Mouse (Mus musculus): Measurements from ENCODE around the gene Pkp2.
A peak's percentile ranks its signal among the peaks of the same experiment; 100 is the strongest.
"Not testable (repeated sequence)": the region's sequence is repeated elsewhere in the genome, so short reads cannot be mapped to it uniquely, and the experiment has no call there.

Gene Pkp2

DNA sequence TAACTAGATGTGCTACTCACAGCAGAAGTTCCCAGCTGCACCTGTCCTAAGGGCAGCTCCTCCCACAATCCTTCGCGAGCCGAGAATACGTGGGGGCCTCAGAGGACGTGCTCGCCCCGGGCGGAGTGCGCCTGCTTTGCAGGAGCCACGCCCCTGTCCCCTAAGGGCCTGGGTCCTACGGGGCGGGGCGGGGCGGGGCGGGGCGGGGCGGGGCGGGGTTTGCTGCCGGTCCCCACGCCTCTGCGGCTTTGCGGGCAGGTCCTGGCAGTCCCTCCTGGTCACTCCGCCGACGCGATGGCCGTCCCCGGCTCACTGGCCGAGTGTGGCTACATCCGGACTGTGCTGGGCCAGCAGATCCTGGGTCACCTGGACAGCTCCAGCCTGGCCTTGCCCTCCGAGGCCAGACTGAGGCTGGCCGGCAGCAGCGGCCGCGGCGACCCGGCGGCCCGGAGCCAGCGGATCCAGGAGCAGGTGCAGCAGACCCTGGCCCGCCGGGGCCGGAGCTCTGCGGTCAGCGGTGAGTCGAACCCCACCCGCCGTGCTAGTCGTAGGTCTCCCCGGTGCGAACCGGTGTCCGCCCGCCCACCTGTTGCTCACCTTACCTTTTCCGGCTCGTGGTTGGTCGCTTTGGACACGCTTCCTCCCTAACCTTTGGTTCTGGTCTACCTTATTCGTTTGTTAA lies at the start of gene Pkp2:
Gene Pkp2 (plus strand): TSS at position 240 of the 682 bp plus-strand sequence.
- peak; percentile 33 to 53 for DNase-seq

DNA sequence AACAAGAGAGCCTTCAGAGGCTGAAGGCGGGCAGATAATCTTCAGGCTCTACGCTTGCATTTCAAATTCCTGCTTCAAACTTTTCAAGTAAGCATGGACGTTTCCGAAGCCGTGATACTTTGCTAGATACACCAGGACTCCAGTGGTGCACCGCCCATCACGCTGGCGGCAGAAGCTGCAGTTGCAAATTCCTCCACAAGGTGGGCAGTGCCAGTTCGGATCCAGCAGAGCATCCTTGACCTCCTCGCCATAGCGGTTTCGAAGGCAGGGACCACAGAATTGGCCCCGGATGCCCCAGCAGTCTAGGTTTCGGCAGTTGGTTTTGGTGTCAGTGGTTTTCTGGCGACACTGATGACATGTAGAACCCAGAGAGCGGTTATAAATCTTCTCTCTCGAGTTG lies 15.7 kb upstream of the Pkp2 start:
- DNase-seq = no peak

DNA sequence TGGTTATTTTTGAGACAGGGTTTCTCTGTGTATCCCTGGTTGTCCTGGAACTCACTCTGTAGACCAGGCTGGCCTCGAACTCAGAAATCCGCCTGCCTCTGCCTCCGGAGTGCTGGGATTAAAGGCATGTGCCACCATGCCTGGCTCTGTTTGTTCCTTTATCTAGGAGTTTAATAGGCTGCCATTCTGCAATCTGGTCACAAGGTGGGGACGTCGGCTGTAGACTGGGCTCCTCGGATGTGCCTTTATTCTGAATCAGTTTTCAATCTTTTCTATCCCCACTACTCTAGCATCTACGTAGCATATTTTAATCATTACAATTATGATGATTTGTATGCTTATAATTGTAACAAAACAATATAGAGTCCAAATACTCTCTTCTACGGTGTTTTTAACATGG lies 11.1 kb upstream of the Pkp2 start:
- not testable (repeated sequence) for DNase-seq

DNA sequence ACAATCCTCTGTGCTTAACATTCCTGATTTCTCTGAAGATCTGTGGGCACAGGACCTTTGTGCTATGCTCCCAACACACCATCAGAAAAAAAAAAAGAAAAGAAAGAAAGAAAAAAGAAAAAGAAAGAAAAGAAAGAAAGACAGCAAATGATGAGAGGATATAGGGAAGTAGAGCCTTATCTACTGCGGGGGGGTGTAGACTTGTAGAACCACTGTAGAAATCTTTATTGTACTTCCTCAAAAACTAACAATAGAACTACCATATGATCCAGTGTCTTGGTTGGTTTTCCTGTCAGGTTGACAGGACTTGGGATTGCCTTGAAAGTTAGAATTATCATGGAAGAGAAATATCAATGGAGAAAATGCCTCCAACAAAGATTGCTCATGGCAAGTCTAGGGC lies 8.5 kb upstream of the Pkp2 start:
- no peak for DNase-seq

DNA sequence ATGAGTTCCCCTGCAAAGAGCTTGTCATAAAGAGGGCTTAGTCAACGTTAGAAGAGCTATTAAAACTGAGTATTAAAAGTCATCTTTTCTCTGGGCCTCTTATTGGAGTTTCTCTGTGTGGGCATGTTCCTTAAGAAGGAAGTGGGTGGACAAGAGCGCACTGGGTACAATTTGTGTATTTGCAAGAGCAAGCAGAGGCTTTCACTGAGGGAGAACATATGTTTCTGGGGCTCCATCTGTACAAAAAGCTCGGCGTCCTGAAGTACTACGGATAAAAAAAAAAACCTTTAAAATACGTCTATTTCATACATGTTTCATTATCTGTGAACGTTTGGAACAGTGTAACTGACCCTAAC lies 417 bp upstream of the Pkp2 start:
- no peak for DNase-seq

DNA sequence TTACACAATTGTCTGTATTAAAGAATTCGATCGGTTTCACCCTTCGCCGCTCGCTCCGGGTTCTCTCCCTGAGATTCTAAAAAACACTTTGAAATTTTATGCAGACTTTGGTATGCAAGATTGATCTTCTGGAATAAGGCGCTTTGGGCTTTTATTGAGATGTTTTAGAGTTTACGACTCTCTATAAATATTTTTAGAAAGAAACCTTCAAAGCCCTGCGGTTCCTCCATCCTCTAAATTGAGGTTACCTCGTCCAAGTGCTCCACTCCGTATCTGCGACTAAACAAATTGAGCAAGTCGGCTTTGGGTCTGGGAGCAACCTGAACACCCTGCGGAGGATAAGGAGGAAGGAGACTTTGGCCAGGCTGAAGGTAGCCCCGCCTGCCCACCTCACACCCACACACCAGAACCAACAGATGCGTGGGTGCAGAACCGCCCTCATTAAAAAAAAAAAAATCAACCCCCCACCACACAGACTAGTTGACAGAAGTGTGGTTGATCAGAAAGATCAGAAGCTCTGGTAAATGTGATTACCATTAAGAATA lies 715 bp downstream of the Pkp2 start:
- no peak for DNase-seq

DNA sequence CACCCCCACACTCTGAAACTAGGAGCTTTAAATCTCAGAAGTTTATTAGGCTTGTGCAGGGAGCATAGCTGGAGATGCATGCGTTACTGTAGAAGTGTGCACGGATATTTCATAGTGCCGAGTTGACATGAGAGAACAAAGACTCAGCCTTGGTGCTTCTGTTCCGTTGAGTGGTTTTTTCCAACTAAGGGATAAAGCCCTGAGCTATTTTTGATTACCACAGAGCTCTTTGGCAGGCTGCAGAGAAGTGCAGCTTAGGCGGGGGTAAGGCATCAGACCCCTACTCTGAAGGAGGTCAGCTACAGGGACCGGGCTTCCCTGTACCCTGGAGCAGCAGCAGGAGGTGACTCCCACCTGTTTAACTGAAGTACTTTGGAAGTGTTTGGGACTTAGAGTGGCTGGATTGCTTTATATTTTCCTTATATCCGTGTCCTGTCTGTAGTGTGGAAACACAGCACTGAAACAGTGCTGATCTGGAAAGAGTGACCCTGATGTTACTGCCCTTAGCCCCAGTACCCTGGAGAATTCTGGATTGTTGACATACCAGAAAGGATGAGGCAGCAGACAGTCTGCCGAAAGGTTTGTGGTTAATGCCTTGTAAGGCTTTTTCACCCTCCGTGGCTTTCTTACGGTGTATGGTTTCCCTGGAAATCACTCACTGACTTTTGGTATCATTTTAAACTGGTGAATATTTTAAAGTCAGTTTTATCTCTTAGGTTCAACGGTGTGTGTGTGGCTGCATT lies 2.7 kb downstream of the Pkp2 start:
- DNase-seq = no peak

DNA sequence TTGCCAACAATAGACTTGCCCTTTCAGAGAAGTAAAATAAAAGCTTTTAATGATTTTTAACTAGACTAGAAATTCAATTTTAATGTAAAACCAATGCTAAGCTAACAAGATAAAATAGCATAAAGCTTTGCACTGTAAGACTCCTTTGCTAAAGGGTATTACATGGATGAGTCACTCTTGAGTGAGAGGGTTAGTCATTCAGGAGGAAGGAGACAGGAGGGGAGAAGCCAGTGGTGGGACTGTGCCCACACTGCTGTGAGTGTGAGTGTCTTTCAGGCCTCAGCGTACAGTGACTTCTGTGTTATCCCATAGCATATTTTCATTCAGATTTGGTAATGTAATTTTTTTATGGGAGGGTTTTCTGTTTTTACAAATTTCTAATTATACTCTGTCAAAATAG lies 3.8 kb downstream of the Pkp2 start:
- DNase-seq = no peak

DNA sequence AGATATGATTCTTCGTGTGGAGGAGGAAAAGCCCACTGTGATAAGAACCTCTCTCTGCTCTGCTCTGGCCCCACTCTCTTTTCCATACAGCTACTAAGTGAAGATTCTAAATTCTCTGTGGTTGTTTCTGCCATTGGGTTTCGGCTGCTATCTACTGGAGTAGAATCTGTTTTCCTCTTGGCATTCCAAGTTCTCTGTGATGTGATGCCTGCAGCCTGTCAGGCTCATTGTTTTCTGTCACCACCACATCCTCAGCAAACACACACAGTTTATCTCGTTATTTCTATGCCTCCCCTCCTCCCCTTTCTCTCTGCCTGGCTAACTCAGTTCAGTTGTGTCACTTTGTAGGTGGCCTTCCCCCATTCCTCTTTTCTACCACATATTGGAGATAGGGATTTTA lies 6.7 kb downstream of the Pkp2 start:
- DNase-seq = no peak

DNA sequence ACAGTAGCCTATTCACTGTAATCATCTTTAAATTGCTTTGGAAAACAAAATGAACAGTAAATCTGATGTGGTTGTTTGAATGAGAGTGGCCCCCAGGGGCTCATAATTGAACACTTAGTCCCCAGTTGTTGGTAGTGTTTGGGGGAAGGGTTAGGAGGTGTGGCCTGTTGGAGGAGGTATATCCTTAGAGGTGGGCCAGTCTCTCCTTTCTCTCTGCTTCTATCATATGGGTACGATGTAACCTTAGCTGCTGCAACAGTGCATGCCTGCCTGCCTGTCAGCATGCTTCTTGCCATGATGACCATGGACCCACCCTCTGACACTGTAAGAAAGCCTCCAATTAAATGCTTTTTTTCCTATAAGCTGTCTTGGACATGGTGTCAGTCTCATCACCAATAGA lies 9.5 kb downstream of the Pkp2 start:
- no peak for DNase-seq

DNA sequence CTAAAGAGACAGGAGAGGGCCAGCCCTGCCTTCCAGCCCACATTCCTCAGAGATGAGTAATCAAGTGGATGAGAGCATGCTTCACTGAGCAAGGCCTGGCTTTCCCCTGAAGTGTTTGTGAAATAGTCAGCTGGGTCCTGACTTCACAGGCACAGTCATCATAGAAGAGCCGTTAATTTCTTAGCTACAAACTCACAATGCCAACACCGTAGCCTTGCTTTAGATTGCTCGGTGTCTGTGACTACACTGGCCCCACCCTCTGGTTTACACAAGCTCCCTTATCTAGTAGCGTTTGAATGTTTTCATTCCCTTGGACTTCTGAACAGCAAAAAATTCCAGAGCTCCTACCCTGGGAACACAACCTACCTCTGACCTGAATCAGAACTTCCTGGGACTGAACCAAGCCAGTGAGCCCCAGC lies 11.4 kb downstream of the Pkp2 start:
- DNase-seq = no peak

DNA sequence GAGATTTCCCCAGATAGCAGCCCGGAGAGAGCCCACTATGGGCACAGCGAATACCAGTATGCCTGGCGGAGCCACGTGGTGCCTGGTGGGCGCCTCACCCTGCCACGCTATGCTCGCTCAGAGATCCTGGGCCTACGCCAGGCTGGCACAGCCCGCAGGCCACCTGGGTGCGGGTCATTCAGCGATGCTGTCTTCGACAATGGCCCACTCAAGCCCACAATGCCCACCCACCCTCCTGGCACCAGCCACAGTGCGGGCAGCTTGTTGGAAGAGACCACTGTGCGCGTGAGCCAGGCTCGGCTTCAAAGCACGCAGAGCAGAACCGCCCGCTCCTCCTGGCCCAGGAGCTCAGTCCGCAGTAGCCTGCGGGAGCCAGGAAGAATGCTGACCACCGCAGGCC lies 12.7 kb downstream of the Pkp2 start:
- peak in 1 of 2 experiments; percentile 3 for DNase-seq

DNA sequence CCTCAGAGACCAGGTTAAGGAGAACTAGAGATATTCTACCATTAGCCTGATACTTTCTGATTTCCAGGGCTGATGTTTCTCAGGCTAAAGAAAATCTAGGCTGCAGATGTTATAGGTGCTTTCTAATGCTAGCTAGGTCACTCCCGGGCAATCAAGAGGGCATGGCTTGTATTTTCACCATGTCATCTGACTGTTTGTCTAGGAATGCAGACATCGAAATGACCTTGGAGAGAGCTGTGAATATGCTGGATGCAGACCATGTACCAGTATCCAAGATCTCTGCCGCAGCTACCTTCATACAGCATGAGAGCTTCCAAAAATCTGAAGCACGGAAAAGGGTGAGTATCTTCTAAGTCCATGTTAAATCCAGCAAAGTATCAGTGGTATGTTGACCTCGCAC lies 17.3 kb downstream of the Pkp2 start:
- DNase-seq = no peak

DNA sequence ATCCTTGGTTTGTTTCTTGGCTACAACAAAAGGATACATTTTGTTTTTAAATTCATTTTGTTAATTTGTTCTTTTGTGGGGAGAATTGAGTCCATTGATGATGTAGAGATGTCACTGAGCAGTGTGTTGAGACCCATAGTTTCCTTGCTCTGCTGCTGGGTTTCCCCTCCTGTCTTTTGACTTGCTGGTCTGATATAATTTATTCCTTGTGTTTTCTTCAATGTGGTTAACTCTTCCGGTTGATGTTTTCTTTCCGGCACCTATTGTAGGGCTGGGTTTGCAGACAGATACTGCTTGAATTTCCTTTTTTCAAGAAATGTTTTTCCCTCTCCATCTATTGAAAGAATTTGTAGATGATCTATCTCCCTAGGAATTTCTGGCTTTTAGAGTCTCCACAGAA lies 20.8 kb downstream of the Pkp2 start:
- no peak for DNase-seq

DNA sequence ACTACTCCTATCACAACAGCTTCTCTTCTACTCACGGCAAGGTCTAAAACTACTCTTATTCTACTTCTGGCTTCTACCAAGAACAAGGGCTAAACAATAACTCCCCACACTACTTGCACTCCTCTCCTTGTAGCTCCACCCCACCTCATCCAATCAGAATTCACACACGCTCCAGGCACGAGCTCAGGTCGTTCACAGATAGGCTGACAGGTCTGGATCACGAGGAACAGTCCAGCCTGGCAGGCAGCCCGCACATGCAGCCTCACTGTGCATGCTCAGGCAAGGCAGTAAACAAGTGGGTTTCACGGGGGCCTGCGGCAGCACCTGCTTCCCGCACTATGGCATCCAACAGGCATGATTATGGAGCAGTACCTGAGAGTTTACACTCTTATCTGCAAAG lies 23.6 kb downstream of the Pkp2 start:
- not testable (repeated sequence) for DNase-seq

DNA sequence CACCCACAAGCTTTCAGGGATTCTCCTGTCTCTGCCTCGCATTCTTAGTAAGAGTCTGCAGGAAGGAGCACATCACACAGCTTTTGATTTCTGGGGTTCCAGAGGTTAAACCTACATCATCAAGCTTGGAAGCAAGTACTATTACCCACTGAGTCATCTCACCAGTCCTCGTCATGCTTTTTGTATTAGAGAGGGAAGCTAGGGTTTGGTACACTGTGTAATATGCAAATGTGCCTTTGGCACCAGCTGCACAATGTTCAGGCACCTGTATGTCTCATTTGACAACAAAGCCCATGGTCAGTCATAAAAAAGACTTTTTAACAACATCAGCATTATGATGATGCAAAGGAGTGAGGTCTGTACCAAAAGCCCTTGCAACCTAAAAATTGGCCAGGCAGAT lies 25.2 kb downstream of the Pkp2 start:
- no peak for DNase-seq

DNA sequence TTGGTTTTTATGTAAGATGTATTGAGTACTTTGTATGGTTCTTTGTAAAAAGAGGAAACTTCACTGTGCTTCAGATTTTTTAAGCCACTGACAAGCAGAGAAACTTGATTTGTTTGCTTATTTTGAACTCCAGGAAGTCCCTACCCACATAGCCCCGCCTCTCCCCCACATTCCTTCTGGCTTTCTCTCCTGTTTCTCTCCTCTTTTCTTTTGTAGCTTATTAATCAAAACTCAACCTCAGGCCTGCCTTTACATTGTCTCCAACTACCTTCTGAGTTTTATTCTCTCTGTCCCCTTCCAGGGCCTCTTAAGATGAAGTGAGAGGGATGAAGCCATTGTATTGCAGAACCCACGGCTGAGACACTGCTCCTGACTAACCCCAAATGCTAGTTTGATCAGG lies 31.6 kb downstream of the Pkp2 start:
- no peak for DNase-seq

DNA sequence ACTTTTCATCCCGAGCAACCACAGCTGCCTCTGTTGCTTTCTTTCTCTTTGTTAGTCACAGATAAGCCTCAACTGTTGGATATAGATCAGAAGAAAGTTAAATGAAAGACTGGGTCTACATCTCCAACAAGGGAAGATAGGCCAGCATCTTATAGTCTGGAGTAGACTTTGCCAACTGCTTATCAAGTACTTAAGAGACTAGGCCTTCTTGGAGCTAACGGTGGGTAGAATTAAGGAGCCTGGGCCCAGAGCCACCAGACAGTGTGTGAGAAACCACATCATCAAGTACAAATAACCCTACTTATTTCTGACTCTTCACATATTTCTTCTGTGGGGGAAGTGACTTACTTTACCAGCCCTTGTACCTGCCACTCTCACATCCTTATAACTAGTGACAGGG lies 37.4 kb downstream of the Pkp2 start:
- no peak for DNase-seq

DNA sequence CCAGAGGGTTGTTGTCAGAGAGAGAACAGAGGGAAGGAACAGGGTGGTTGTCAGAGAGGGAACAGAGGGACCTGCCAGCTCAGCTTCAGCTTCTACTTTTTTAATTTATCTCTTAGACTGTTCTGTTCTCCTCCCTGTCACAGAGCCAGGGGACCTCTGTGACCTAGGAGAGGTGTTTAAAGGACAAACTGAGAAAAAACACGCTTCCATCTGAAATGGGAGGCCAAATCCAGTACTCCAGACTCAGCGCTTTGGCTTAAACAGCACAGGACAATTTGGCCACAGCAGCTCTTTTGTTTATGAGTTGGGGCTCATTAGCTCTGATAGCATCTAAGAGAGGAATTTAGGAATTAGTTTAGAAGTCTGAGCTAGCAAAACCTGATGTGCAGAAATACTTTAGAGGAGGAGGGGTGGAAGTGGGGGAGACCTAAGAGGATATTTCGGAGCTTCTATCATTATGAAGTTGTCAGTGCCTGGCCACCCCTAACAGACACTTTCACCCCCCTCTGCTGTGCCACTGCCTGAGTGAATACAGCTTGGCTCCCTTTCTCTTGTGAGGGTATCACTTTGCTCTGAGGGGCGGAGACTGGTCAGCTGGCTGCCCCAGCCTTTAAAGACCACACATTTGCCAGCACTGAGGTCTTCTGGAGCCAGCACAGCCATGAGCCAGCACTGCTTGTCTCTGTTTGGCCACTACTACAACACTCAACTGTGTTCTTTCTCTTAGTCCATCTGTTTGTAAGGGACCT lies 40.4 kb downstream of the Pkp2 start:
- DNase-seq = no peak

DNA sequence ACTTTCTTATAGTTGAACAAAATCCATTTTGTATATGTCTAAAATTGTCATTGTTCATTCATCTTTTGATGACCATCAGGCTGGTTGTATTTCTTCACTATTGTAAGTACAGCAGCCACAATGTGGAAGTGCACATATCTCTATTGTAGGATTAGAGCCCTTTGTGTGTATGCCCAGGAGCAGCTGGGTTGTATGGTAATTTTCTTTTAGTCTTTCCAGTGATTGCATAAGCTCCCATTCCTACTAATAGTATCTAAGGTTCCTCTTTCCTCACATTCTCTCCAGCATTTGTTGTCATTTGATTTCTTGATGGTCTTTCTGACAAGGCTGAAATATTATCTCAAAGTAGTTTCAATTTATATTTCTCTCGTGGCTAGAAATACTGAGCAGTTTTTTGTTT lies 42.1 kb downstream of the Pkp2 start:
- no peak for DNase-seq

DNA sequence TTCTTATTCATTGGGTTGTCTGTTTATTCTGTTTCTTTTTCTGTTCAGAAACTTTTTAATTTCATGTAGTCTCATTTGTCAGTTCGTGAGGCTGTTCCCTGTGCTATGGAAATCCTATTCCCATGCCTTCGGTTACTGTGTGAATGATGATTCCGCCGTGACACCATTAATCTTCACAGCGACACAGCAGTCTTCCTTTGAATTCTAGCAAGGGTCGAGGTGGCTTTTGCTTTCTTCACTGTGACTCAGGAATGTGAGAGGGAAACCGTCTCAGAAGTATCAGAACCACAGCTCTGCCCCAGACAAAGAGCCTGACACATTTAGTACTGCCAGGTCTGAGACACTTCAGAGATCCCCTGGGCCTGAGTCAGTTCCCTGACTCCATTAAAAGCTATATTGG lies 42.8 kb downstream of the Pkp2 start:
- no peak for DNase-seq

DNA sequence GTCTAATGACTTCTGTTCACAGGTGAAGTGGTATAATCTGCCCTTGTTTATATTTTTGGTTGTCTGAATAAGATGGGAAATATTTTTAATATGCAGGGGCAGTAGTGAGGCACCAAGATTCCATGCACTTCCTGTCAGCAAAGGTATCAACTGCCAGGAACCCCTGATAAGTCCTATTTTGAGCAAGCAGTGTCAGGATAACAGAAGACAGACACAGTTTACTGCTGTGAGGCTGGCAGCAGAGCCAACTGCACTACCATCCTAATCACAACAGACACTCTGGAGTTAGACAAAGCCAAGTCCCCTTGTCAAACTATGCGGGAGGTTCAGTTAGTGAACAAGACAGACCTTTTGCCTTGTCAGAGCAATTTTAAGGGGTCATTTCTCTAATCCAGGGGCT lies 43.6 kb downstream of the Pkp2 start:
- no peak for DNase-seq

DNA sequence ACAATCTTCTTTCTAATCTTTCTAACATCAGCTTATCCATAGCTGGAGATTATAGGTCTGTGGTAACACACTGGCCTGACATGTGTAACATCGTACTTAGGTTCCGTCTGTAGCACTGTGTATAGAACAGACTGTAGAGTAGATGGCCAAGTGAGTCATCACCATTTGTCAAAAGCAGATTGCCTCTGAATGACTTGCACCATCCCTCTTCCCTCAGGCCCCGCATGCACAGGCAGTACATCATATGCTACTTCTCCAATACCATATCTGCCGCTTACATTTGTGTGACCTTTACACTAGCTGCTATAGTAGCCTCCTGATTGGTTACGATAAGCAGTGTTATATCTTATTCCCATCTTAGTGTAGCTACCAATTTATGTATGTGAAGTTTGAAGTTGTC lies 47.8 kb downstream of the Pkp2 start:
- no peak for DNase-seq

DNA sequence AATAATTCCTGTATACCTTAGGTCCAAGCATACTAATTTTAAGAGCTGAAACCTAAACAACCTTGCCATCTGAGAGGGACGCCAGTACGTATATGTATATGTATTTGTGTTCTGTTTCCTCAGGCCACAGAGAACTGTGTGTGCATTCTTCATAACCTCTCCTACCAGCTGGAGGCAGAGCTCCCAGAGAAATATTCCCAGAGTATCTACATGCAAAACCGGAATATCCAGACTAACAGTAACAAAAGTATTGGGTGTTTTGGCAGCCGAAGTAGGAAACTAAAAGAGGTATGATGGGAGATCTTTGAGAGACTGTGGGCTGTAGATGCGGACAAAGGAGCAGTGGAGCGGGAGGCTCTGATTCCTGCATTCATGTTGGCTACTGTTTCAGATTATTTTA lies 48.4 kb downstream of the Pkp2 start:
- DNase-seq = no peak

All from thymus, postnatal 36 days (tissue).